Mouse (Mus musculus) heart, postnatal 0 days (tissue): Measurements from ENCODE around the gene Hoxb6.

ENCODE experiments used
- CTCF ChIP-seq: IDR thresholded peaks from 2 replicates; pipeline ENCODE4 v1.5.1; 2016; ENCODE audit warnings: antibody characterized with exemption, control low read depth, low read depth
- EP300 ChIP-seq: IDR thresholded peaks from 2 replicates; pipeline ENCODE4 v1.6.1; 2016; ENCODE audit warnings: antibody characterized with exemption, low read depth

DNA sequence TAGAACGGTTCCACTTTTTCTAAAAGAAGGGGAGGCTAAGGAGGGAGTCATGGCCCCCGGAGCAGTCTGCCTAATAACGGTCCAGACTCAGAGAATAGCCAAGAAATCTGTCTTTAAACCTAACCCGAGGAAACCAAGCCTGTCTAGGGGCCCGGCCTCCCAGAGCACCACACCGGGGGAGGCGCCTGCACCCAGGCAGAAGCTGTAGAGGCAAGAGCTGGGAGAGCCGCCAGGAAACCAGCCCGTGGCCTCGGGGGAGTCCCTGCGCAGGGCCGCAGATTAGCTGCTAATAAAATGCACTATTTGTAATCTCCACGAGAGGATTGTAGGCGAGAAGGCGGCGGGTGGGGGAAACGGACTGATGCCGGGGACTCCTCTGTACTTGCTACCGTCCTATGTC, 22.4 kb upstream of the Hoxb6 start:
- TF ChIP-seq CTCF, result no peak
- no peak for TF ChIP-seq EP300
